Mouse (Mus musculus): Measurements from ENCODE around the gene Hspa8. TPM values are rescaled to one million over a fixed set of nuclear protein-coding genes. Genes with fewer than 3 reads are reported as not detected.
A peak's percentile ranks its signal among the peaks of the same experiment; 100 is the strongest.

Hspa8 gene
- total and polyA plus RNA-seq, 3 experiments: 483 to 3,642 (median 1,343) TPM

DNA sequence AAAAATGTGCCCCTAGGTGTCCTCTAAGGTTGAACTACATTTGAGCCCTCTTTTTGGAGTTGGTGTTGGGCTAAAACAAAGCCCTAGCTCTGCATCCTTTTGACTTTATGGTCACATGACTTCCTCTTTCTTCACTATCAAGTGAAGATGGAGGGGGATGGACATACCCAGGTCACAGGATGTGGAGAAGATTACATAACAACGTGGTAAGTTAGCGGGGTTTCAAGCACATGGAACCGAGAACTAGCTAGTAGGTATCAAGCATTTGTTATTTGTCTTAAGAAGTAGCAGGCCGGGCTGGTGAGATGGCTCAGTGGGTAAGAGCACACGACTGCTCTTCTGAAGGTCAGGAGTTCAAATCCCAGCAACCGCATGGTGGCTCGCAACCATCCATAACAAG is 13.3 kb downstream of the Hspa8 start:
- Histone ChIP-seq H3K27me3 (ENCODE audit: insufficient read depth, low read length) (peaks cover 9% of the 10 kb centered on the region; the same call in 1 of the 2 replicates), H3K4me1 (ENCODE audit: insufficient read depth, low read depth, low read length) (0 out of 2 replicates have a peak, but pooled peaks cover 8% of the 10 kb centered on the region), H3K36me3 (replicated peaks) (no peaks in the 10 kb centered on the region), H3K4me3 (ENCODE audit: low read depth, low read length) (no peak overlapping the region), H3K9me3 (replicated peaks) (no peaks in the 10 kb centered on the region)
- DNase-seq (ENCODE audit: low spot score) (no peak), ATAC-seq (ENCODE audit: extremely low read depth, insufficient number of reproducible peaks, low FRiP score, poor library complexity, severe bottlenecking) (peak; percentile 28; the same call in 1 of the 2 replicates)
- no peak for TF ChIP-seq TAL1 (conservative IDR thresholded peaks at IDR 0.05; ENCODE audit: low read depth, low read length)
- TF ChIP-seq GATA1 (IDR thresholded peaks at IDR 0.05; ENCODE audit: borderline replicate concordance, low read length): no peak
- no peak for TF ChIP-seq POLR2AphosphoS5 (IDR thresholded peaks at IDR 0.05; ENCODE audit: insufficient replicate concordance, low read depth, low read length)
- TF ChIP-seq CTCF (IDR thresholded peaks at IDR 0.05; ENCODE audit: low read depth, low read length): no peak
- no peak for TF ChIP-seq GATA2 (IDR thresholded peaks at IDR 0.05; ENCODE audit: borderline replicate concordance, low read depth, low read length)

DNA sequence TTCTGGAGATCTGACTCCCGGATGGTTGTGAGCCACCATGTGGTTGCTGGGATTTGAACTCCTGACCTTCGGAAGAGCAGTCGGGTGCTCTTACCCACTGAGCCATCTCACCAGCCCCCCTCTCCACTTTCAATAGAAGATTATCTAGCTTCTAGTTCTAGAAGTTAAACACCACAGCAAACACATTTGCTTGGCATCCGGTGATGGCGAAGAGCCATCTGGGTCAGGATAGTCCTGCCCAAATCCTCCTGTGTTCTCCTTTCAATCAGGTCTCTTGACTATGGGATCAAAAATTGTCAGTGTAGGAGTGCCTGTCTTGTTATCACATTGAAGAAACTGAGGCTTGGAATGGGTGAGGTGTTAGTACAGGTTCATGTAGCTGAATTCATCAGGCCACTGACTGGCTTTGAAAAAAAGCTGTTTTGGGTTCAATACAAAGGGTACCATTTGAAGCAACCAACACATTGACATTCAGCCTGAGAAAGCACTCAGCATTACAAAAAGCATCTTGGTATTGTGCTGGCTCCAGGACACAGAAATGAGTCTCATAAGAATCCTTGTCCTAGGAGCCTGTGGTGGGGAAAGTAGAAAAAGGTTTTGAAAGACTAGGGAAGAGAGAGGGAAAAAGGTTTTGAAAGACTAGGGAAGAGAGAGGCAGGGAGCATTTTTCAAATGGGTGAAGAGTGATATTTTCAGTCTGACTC is 16.7 kb downstream of the Hspa8 start:
- ATAC-seq (ENCODE audit: extremely low read depth, insufficient number of reproducible peaks, low FRiP score, poor library complexity, severe bottlenecking) (no peak), DNase-seq (ENCODE audit: low spot score) (no peak)
- H3K4me1 ChIP-seq (ENCODE audit: insufficient read depth, low read depth, low read length): 0 out of 2 replicates have a peak, but pooled peaks cover 5% of the 10 kb centered on the region
- H3K4me3 ChIP-seq (ENCODE audit: low read depth, low read length): no peak overlapping the region
- H3K36me3 ChIP-seq (replicated peaks): no peaks in the 10 kb centered on the region
- no peak for TF ChIP-seq POLR2AphosphoS5 (IDR thresholded peaks at IDR 0.05; ENCODE audit: insufficient replicate concordance, low read depth, low read length)
- no peak for TF ChIP-seq GATA1 (IDR thresholded peaks at IDR 0.05; ENCODE audit: borderline replicate concordance, low read length)
- no peak for TF ChIP-seq CTCF (IDR thresholded peaks at IDR 0.05; ENCODE audit: low read depth, low read length)
- TF ChIP-seq TAL1 (conservative IDR thresholded peaks at IDR 0.05; ENCODE audit: low read depth, low read length): no peak
- TF ChIP-seq GATA2 (IDR thresholded peaks at IDR 0.05; ENCODE audit: borderline replicate concordance, low read depth, low read length): no peak
- peaks cover 26% of the 10 kb centered on the region for H3K27me3 ChIP-seq (ENCODE audit: insufficient read depth, low read length)
- H3K9me3 ChIP-seq (replicated peaks): no peaks in the 10 kb centered on the region

DNA sequence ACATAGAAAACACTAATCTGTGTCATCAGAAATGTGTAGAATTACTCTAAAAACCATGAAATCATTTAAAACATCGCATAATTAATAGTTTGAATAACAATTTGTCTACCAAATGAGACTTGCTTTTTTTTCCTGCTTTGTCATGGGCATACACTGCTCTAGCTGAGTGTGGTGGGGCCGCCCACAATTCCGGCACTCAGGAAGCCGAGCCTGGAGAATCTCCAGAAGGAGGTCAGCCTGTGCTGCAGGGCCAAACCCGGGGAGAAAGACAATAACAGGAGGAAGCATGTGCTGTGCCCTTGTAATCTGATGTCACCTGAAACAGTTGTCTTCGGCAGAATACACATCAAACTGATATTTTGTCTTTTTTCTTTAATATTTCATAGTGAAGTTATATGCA is 24.8 kb downstream of the Hspa8 start:
- no peaks in the 10 kb centered on the region for H3K36me3 ChIP-seq (replicated peaks)
- TF ChIP-seq GATA1 (IDR thresholded peaks at IDR 0.05; ENCODE audit: borderline replicate concordance, low read length) (no peak), POLR2AphosphoS5 (IDR thresholded peaks at IDR 0.05; ENCODE audit: insufficient replicate concordance, low read depth, low read length) (no peak), GATA2 (IDR thresholded peaks at IDR 0.05; ENCODE audit: borderline replicate concordance, low read depth, low read length) (no peak), TAL1 (conservative IDR thresholded peaks at IDR 0.05; ENCODE audit: low read depth, low read length) (no peak), CTCF (IDR thresholded peaks at IDR 0.05; ENCODE audit: low read depth, low read length) (no peak)
- H3K9me3 ChIP-seq (replicated peaks): no peaks in the 10 kb centered on the region
- peaks cover 23% of the 10 kb centered on the region for H3K27me3 ChIP-seq (ENCODE audit: insufficient read depth, low read length)
- DNase-seq (ENCODE audit: low spot score) (no peak), ATAC-seq (ENCODE audit: extremely low read depth, insufficient number of reproducible peaks, low FRiP score, poor library complexity, severe bottlenecking) (no peak)
- no peak overlapping the region for H3K4me3 ChIP-seq (ENCODE audit: low read depth, low read length)
- no peaks in the 10 kb centered on the region for H3K4me1 ChIP-seq (ENCODE audit: insufficient read depth, low read depth, low read length)

DNA sequence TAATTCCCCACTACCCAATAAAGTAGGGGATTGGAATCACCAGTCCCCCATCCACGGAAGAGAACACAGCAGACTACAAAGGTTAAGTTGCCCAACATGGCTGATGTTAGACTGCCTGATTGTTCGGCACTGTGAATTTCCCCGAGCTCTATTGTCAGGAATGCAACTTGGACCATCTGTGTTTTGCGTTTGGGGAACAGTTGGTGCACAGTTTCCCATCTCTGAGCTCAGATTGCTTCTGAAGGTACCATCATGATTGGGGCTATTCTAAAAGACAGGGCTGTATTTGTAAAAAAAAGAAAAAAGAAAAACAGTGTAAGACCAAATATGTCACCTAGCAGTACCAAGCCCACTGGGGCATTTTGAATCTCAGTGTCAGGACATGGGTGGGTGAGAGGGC is 26.6 kb downstream of the Hspa8 start:
- Histone ChIP-seq H3K4me1 (ENCODE audit: insufficient read depth, low read depth, low read length) (no peaks in the 10 kb centered on the region), H3K9me3 (replicated peaks) (no peaks in the 10 kb centered on the region), H3K27me3 (ENCODE audit: insufficient read depth, low read length) (peaks cover 10% of the 10 kb centered on the region), H3K4me3 (ENCODE audit: low read depth, low read length) (no peak overlapping the region), H3K36me3 (replicated peaks) (no peaks in the 10 kb centered on the region)
- ATAC-seq (ENCODE audit: extremely low read depth, insufficient number of reproducible peaks, low FRiP score, poor library complexity, severe bottlenecking) (no peak), DNase-seq (ENCODE audit: low spot score) (no peak)
- TF ChIP-seq TAL1 (conservative IDR thresholded peaks at IDR 0.05; ENCODE audit: low read depth, low read length) (no peak), POLR2AphosphoS5 (IDR thresholded peaks at IDR 0.05; ENCODE audit: insufficient replicate concordance, low read depth, low read length) (no peak), GATA1 (IDR thresholded peaks at IDR 0.05; ENCODE audit: borderline replicate concordance, low read length) (no peak), GATA2 (IDR thresholded peaks at IDR 0.05; ENCODE audit: borderline replicate concordance, low read depth, low read length) (no peak), CTCF (IDR thresholded peaks at IDR 0.05; ENCODE audit: low read depth, low read length) (no peak)

- no peaks in the 10 kb centered on the region; the same call in 1 of the 2 replicates for H3K27me3 ChIP-seq (ENCODE audit: insufficient read depth, low read length)
- no peaks in the 10 kb centered on the region for H3K36me3 ChIP-seq (replicated peaks)
- no peaks in the 10 kb centered on the region for H3K4me1 ChIP-seq (ENCODE audit: insufficient read depth, low read depth, low read length)
- no peaks in the 10 kb centered on the region for H3K9me3 ChIP-seq (replicated peaks)
- DNase-seq (ENCODE audit: low spot score) (peak; percentile 13), ATAC-seq (ENCODE audit: extremely low read depth, insufficient number of reproducible peaks, low FRiP score, poor library complexity, severe bottlenecking) (no peak)
- no peak overlapping the region for H3K4me3 ChIP-seq (ENCODE audit: low read depth, low read length)
- no peak for TF ChIP-seq GATA2 (IDR thresholded peaks at IDR 0.05; ENCODE audit: borderline replicate concordance, low read depth, low read length)
- TF ChIP-seq POLR2AphosphoS5 (IDR thresholded peaks at IDR 0.05; ENCODE audit: insufficient replicate concordance, low read depth, low read length): no peak
- TF ChIP-seq TAL1 (conservative IDR thresholded peaks at IDR 0.05; ENCODE audit: low read depth, low read length): no peak
- peak; percentile 69 for TF ChIP-seq CTCF (IDR thresholded peaks at IDR 0.05; ENCODE audit: low read depth, low read length)
- no peak for TF ChIP-seq GATA1 (IDR thresholded peaks at IDR 0.05; ENCODE audit: borderline replicate concordance, low read length)
Measured at GRCm38 (mm10) chr9:40834569-40834968, 33.8 kb downstream of the Hspa8 start.

DNA sequence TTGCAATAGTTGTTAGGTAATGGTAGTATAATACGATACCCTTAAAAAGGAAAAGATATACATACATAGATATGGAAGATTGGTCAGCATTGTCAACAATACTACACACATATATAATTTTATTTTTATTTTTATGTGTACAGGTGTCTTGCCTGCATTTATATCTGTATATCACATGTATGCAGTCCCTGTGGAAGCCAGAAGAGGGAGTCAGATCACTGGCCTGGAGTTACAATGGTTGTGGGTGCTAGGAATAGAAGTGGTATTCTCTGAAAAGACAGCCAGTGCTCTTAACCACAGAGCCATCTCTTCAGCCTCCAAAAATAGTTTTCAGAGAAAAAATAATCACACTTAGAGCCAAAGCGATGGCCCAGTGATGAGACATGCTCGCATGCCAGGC is 35.9 kb downstream of the Hspa8 start:
- no peak overlapping the region for H3K4me3 ChIP-seq (ENCODE audit: low read depth, low read length)
- H3K4me1 ChIP-seq (ENCODE audit: insufficient read depth, low read depth, low read length): no peaks in the 10 kb centered on the region
- TF ChIP-seq GATA2 (IDR thresholded peaks at IDR 0.05; ENCODE audit: borderline replicate concordance, low read depth, low read length) (no peak), CTCF (IDR thresholded peaks at IDR 0.05; ENCODE audit: low read depth, low read length) (no peak), POLR2AphosphoS5 (IDR thresholded peaks at IDR 0.05; ENCODE audit: insufficient replicate concordance, low read depth, low read length) (no peak), GATA1 (IDR thresholded peaks at IDR 0.05; ENCODE audit: borderline replicate concordance, low read length) (no peak), TAL1 (conservative IDR thresholded peaks at IDR 0.05; ENCODE audit: low read depth, low read length) (no peak)
- no peaks in the 10 kb centered on the region for H3K9me3 ChIP-seq (replicated peaks)
- no peaks in the 10 kb centered on the region; the same call in 1 of the 2 replicates for H3K27me3 ChIP-seq (ENCODE audit: insufficient read depth, low read length)
- no peaks in the 10 kb centered on the region for H3K36me3 ChIP-seq (replicated peaks)
- no peak for ATAC-seq (ENCODE audit: extremely low read depth, insufficient number of reproducible peaks, low FRiP score, poor library complexity, severe bottlenecking)
- DNase-seq (ENCODE audit: low spot score): no peak
